Mouse (Mus musculus) bone marrow macrophage, adult 2 months (primary cell): ENCODE measurements around the gene Meaf6.

Experiments
- CTCF ChIP-seq: IDR thresholded peaks from 2 replicates; pipeline ENCODE4 v1.5.1; 2012; ENCODE audit warnings: low read depth, mild to moderate bottlenecking, low read length, moderate library complexity
- POLR2A ChIP-seq: IDR thresholded peaks from 2 replicates; pipeline ENCODE4 v1.6.1; 2012; ENCODE audit warnings: mild to moderate bottlenecking, low read depth, low read length, borderline replicate concordance

GRCm38 (mm10) chr4:125134631-125135030, 49.7 kb downstream of the Meaf6 start:
- TF ChIP-seq CTCF (no peak), POLR2A (no peak)
